Mouse (Mus musculus): ENCODE results near the gene Faim.

- TF ChIP-seq CTCF (conservative IDR thresholded peaks at IDR 0.05; ENCODE audit: insufficient read depth, insufficient read length, low read depth, low read length) (no peak), POLR2A (IDR thresholded peaks at IDR 0.05; ENCODE audit: low read depth, low read length) (no peak)
These were observed 23.7 kb downstream of the Faim start for GRCm38 (mm10) chr9:99009898-99010199.

Measured in kidney, adult 2 months (tissue).